Mouse (Mus musculus) thymus, adult 2 months (tissue): Measurements from ENCODE around the gene Prkag1.

Experiments
- CTCF ChIP-seq: fragments of 200-500 bp; IDR thresholded peaks from 2 replicates; pipeline ENCODE4 v1.5.1; 2012; ENCODE audit warnings: mild to moderate bottlenecking, control low read depth, low read length, moderate library complexity, borderline replicate concordance; ENCODE audit not compliant: control insufficient read depth, poor library complexity, insufficient read depth; ENCODE audit errors: extremely low read depth
- POLR2A ChIP-seq: fragments of 200-500 bp; IDR thresholded peaks from 2 replicates; pipeline ENCODE4 v1.6.1; 2012; ENCODE audit warnings: mild to moderate bottlenecking, low read length, control low read depth, moderate library complexity; ENCODE audit not compliant: control insufficient read depth, poor library complexity, insufficient read depth; ENCODE audit errors: extremely low read depth

DNA sequence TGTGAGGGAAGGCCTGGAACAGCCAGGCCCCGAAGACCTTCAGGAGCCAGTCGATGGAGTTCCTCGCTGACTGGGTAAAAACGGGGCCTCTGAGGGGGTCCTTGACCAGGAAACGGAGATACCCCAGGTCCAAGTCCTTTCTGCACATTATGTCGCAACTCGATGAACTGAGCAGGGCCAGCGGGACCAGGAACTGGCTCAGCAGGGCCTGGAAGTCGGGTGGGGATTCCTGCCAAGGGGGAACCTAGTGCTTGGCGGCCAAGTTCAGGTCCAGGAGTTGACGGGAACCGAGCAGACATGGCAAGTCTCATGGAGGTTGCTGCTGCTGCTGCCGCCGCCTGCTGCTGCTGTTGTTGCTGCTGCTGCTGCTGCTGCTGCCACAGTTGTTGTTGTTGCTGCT, 19.3 kb upstream of the Prkag1 start:
- TF ChIP-seq CTCF (no peak), POLR2A (no peak)
